Mouse (Mus musculus) heart, embryonic 14.5 days (tissue): ENCODE measurements around the gene Slc25a51. TPM values are rescaled to one million over a fixed set of nuclear protein-coding genes. Genes with fewer than 3 reads are reported as not detected.
A peak's percentile ranks its signal among the peaks of the same experiment; 100 is the strongest.

Source experiments
- ATAC-seq: fragments of 200-750 bp; cut with Nextera tagmentation; 2 replicates; pipeline ENCODE4 v1.8.0; 2017; ENCODE audit warnings: low read depth, moderate TSS enrichment; ENCODE audit not compliant: insufficient number of reproducible peaks, insufficient read depth, low FRiP score
- H3K27ac ChIP-seq, 2 experiments: fragments of 200-500 bp in 1 of 2; fragments of 300-500 bp in 1 of 2; sonication (generic) in 1 of 2; replicated peaks in 1 of 2; 2 replicates each; pipeline ENCODE4 v1.5.1; 2012 to 2014; ENCODE audit warnings: low read depth in 2 of 2, low read length in 2 of 2, control low read depth in 1 of 2, mild to moderate bottlenecking in 1 of 2, mixed read lengths in 1 of 2; ENCODE audit not compliant: control insufficient read depth in 1 of 2, insufficient read depth in 1 of 2
- H3K27me3 ChIP-seq: fragments of 300-500 bp; sonication (generic); 2 replicates; pipeline ENCODE4 v1.6.1; 2014; ENCODE audit warnings: mild to moderate bottlenecking, low read length, control low read depth; ENCODE audit not compliant: control insufficient read depth, insufficient read depth
- H3K36me3 ChIP-seq: fragments of 300-500 bp; sonication (generic); 2 replicates; pipeline ENCODE4 v1.6.1; 2014; ENCODE audit warnings: mild to moderate bottlenecking, control low read depth, low read length, mixed read lengths; ENCODE audit not compliant: control insufficient read depth, insufficient read depth
- H3K4me1 ChIP-seq, 2 experiments: fragments of 200-500 bp in 1 of 2; fragments of 300-500 bp in 1 of 2; sonication (generic) in 1 of 2; 2 replicates each; pipeline ENCODE4 v1.6.1; 2012 to 2014; ENCODE audit warnings: low read length in 2 of 2, control low read depth in 1 of 2, mixed read lengths in 1 of 2; ENCODE audit not compliant: control insufficient read depth in 2 of 2, insufficient read depth in 2 of 2
- H3K4me2 ChIP-seq: fragments of 300-500 bp; sonication (generic); 2 replicates; pipeline ENCODE4 v1.6.1; 2014; ENCODE audit warnings: mild to moderate bottlenecking, low read length
- H3K4me3 ChIP-seq, 2 experiments: fragments of 200-500 bp in 1 of 2; fragments of 300-500 bp in 1 of 2; sonication (generic) in 1 of 2; 2 replicates each; pipeline ENCODE4 v1.5.1; 2012 to 2014; ENCODE audit warnings: low read length in 2 of 2, mild to moderate bottlenecking in 2 of 2, control low read depth in 1 of 2, low read depth in 1 of 2, moderate library complexity in 1 of 2; ENCODE audit not compliant: control insufficient read depth in 1 of 2, insufficient read depth in 1 of 2
- H3K9ac ChIP-seq: fragments of 300-500 bp; sonication (generic); 2 replicates; pipeline ENCODE4 v1.6.1; 2014; ENCODE audit warnings: mild to moderate bottlenecking, low read length
- H3K9me3 ChIP-seq: fragments of 300-500 bp; sonication (generic); 2 replicates; pipeline ENCODE4 v1.6.1; 2016; ENCODE audit warnings: low read length, control low read depth; ENCODE audit not compliant: control insufficient read depth
- WGBS: fragments of 180-500 bp; shearing (Covaris S2); extraction: QIAGEN DNeasy Blood & Tissue Kit; methylation state at CpG from one replicate; pipeline ENCODE4 v1.1.7; 2014; 5-methylcytosine and 5-hydroxymethylcytosine counted together
- polyA plus RNA-seq: library from polyadenylated mRNA; unstranded; fragments of >200 nt; fragmentation: Nextera tagmentation; extraction: Ambion mirVana; gene quantifications from 2 replicates; pipeline ENCODE4 v1.2.1, GENCODE M21; 2014

Slc25a51 gene
- polyA plus RNA-seq, 1 experiment from 2014 or later = 74.9 TPM

- no peak for ATAC-seq
- H3K36me3 ChIP-seq = peaks cover 27% of the 10 kb centered on the region
Observed at GRCm38 (mm10) chr4:45406397-45406796, 2.2 kb downstream of the Slc25a51 start.

GRCm38 (mm10) chr4:45405315-45405714 is 3.3 kb downstream of the Slc25a51 start:
- Histone ChIP-seq H3K4me2 (no peak overlapping the region), H3K9ac (no peak overlapping the region)

More at GRCm38 (mm10) chr4:45406397-45406796, 2.2 kb downstream of the Slc25a51 start:
- 82% methylated on average over 7 of the region's 7 CpGs for WGBS
- Histone ChIP-seq H3K27me3 (no peaks in the 10 kb centered on the region), H3K4me3 (0 out of 4 replicates have a peak overlapping the region, but pooled peaks of 1 of the 2 experiments have one; percentile 95), H3K9me3 (no peaks in the 10 kb centered on the region), H3K9ac (peak overlapping the region; percentile 98; the same call in 1 of the 2 replicates), H3K4me1 (peaks cover 22 to 40% of the 10 kb centered on the region in 2 experiments), H3K4me2 (peak overlapping the region; percentile 89; the same call in 1 of the 2 replicates), H3K27ac (no peak overlapping the region)

GRCm38 (mm10) chr4:45404086-45404485 is 4.5 kb downstream of the Slc25a51 start:
- no peaks in the 10 kb centered on the region for H3K9me3 ChIP-seq
- H3K4me1 ChIP-seq = peaks cover 19 to 40% of the 10 kb centered on the region in 2 experiments
- 92% methylated on average over 7 of the region's 7 CpGs for WGBS
- H3K27ac ChIP-seq = no peak overlapping the region
- H3K36me3 ChIP-seq = peaks cover 48% of the 10 kb centered on the region
- H3K4me3 ChIP-seq = no peak overlapping the region
- no peak overlapping the region for H3K4me2 ChIP-seq
- no peak overlapping the region for H3K9ac ChIP-seq
- ATAC-seq = no peak
- H3K27me3 ChIP-seq = no peaks in the 10 kb centered on the region

More at GRCm38 (mm10) chr4:45405315-45405714, 3.3 kb downstream of the Slc25a51 start:
- 70% methylated on average over 7 of the region's 7 CpGs for WGBS
- Histone ChIP-seq H3K27me3 (no peaks in the 10 kb centered on the region), H3K4me1 (peaks cover 22 to 40% of the 10 kb centered on the region in 2 experiments), H3K4me3 (no peak overlapping the region), H3K9me3 (no peaks in the 10 kb centered on the region), H3K36me3 (peaks cover 35% of the 10 kb centered on the region), H3K27ac (no peak overlapping the region)
- ATAC-seq = no peak

GRCm38 (mm10) chr4:45403499-45403878 is 5.1 kb downstream of the Slc25a51 start:
- no peak for ATAC-seq
- Histone ChIP-seq H3K4me1 (peaks cover 17 to 40% of the 10 kb centered on the region in 2 experiments), H3K27ac (peak overlapping the region; percentile 15 to 46; a peak in 2 of 4 replicates), H3K36me3 (peaks cover 54% of the 10 kb centered on the region), H3K9ac (no peak overlapping the region), H3K9me3 (no peaks in the 10 kb centered on the region), H3K4me3 (no peak overlapping the region), H3K27me3 (no peaks in the 10 kb centered on the region), H3K4me2 (no peak overlapping the region)
- WGBS = 67% methylated on average over 7 of the region's 7 CpGs

GRCm38 (mm10) chr4:45402878-45403498 is 5.6 kb downstream of the Slc25a51 start:
- Histone ChIP-seq H3K4me3 (no peak overlapping the region), H3K36me3 (peaks cover 59% of the 10 kb centered on the region), H3K9ac (no peak overlapping the region), H3K9me3 (no peaks in the 10 kb centered on the region), H3K27ac (peak overlapping the region; percentile 15 to 46; a peak in 3 of 4 replicates), H3K27me3 (no peaks in the 10 kb centered on the region), H3K4me1 (peaks cover 17 to 40% of the 10 kb centered on the region in 2 experiments), H3K4me2 (no peak overlapping the region)
- ATAC-seq = no peak
- WGBS = 25% methylated on average over 7 of the region's 7 CpGs

- ATAC-seq = no peak
- WGBS = 96% methylated on average over 4 of the region's 4 CpGs
- H3K4me2 ChIP-seq = no peak overlapping the region
- no peaks in the 10 kb centered on the region for H3K9me3 ChIP-seq
- no peak overlapping the region; a peak in 1 of 4 replicates for H3K27ac ChIP-seq
- peaks cover 17 to 37% of the 10 kb centered on the region in 2 experiments for H3K4me1 ChIP-seq
- H3K4me3 ChIP-seq = no peak overlapping the region
- H3K27me3 ChIP-seq = no peaks in the 10 kb centered on the region
- peaks cover 66% of the 10 kb centered on the region for H3K36me3 ChIP-seq
- no peak overlapping the region for H3K9ac ChIP-seq
Observed at GRCm38 (mm10) chr4:45402281-45402680, 6.3 kb downstream of the Slc25a51 start.

GRCm38 (mm10) chr4:45399421-45400210 is 8.9 kb downstream of the Slc25a51 start:
- ATAC-seq = no peak
- peaks cover 73% of the 10 kb centered on the region for H3K36me3 ChIP-seq
- no peak overlapping the region for H3K4me3 ChIP-seq
- H3K4me1 ChIP-seq = peaks cover 13 to 21% of the 10 kb centered on the region in 2 experiments
- no peaks in the 10 kb centered on the region for H3K9me3 ChIP-seq
- H3K9ac ChIP-seq = no peak overlapping the region
- H3K4me2 ChIP-seq = no peak overlapping the region
- WGBS = 93% methylated on average over 45 of the region's 45 CpGs
- H3K27ac ChIP-seq = no peak overlapping the region
- no peaks in the 10 kb centered on the region for H3K27me3 ChIP-seq
